Mouse (Mus musculus) spleen, adult 12 weeks (tissue): ENCODE data around the gene Tha1.

ENCODE experiments used
- DNase-seq: peaks from one replicate; pipeline ENCODE4 v3.0.0; 2022; ENCODE audit warnings: low spot score

Tha1 gene

GRCm38 (mm10) chr11:117825333-117826101, 47.8 kb downstream of the Tha1 start, which contains the start of the genes Afmid and Tk1:
Gene Afmid, plus strand, starts transcription at chr11:117825924.
Gene Tk1, minus strand, starts transcription at chr11:117826092.
- peak; percentile 71 for DNase-seq

GRCm38 (mm10) chr11:117824060-117824969, 49.0 kb downstream of the Tha1 start:
- peak; percentile 81 for DNase-seq

GRCm38 (mm10) chr11:117823411-117823810, 49.9 kb downstream of the Tha1 start:
- no peak for DNase-seq

GRCm38 (mm10) chr11:117822728-117823241, 50.5 kb downstream of the Tha1 start:
- DNase-seq, result no peak

GRCm38 (mm10) chr11:117821868-117822267, 51.4 kb downstream of the Tha1 start:
- no peak for DNase-seq

- DNase-seq, result no peak
Observed at GRCm38 (mm10) chr11:117820173-117820572, 53.1 kb downstream of the Tha1 start.

GRCm38 (mm10) chr11:117819095-117819494, 54.2 kb downstream of the Tha1 start:
- no peak for DNase-seq
